Mouse (Mus musculus) olfactory bulb, adult 2 months (tissue): ENCODE data around the gene Nlgn2.

ENCODE experiments used
- CTCF ChIP-seq: fragments of 200-500 bp; IDR thresholded peaks from 2 replicates; pipeline ENCODE4 v1.5.1; 2012; ENCODE audit warnings: low read depth, mild to moderate bottlenecking, low read length, moderate library complexity; ENCODE audit not compliant: insufficient read depth
- POLR2A ChIP-seq: fragments of 200-500 bp; IDR thresholded peaks from 2 replicates; pipeline ENCODE4 v1.6.1; 2012; ENCODE audit warnings: mild to moderate bottlenecking, low read depth, low read length, moderate library complexity; ENCODE audit not compliant: insufficient read depth

DNA sequence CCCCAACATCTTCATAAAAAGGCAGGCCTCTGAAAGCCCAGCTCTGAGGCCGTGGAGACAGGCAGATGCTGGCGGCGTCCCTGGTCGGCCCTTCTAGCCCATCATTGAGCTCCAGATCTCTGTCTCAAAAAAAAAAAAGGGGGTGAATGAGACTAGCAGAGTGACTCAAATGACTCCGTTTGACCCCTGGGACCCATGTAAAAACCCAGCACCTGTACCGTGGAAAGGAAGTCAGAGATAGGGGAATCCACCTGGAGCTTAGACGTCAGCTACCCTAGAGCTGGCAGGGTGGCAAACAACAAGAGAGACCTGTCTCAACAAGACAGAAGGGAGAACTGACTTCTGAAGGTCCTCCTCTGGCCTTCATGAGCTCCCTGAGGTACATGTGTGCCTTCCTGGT lies 34.2 kb upstream of the Nlgn2 start:
- TF ChIP-seq POLR2A (no peak), CTCF (no peak)
